Mouse (Mus musculus): ENCODE results near the gene Nup210. TPM values are rescaled to one million over a fixed set of nuclear protein-coding genes. Genes with fewer than 3 reads are reported as not detected.

Nup210 gene
- 20.2 and 24.0 TPM in 2 replicates for polyA plus RNA-seq (2012; rRNA removed)

DNA sequence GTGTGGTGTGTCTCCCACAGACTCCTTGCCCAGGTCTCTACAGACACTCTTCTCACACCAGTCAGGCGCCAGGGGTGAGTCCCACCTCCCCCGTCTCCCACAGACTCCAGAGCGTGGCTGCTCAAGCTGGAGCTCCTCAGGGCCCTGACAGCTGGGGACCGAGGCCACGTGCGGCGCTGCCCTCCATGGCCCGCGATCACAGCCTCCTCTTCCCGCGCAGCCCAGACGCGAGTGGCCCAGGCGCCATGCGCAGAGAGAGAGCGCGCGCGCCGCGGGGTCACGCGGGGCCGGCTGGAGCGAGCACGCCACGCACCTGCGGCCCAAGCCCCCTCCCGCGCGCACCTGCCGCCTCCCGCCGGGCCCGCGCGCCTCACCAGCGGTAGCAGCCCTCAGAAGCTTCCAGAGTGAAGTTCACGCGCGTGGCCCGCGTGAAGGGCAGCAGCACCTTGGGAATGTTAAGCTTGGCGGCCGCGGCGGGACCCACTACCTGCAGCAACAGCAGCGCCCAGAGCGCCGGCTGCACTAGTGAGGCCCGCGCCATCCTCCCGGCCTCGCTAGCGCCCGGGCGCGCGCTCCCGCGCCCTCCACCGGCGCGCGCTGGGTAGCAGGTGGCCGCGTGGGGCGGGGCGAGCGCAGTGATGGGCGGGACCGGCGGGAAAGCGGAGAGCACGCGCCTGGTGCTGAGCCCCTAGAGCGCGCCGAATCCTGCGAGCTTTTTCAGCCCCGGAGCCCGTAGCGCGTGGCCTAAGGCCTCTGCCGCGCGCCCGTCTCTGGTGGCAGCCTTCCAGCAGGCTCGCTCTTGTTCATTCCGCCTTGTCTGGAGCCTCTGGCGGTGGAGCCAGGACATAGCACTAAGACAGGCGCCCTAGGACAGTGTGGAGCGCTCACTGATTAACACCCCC is at the start of gene Nup210:
Gene Nup210 (minus strand): TSS at position 586 of the 902 bp plus-strand sequence.

GRCm38 (mm10) chr6:91156554-91157236 is 40.1 kb upstream of the Nup210 start, which contains the start of gene Hdac11:
Gene Hdac11, plus strand, starts transcription at chr6:91156665.

GRCm38 (mm10) chr6:90988648-90989317 is 127.8 kb downstream of the Nup210 start, which contains the start of gene Iqsec1:
Gene Iqsec1, minus strand, starts transcription at chr6:90988685.

Other genes with a start within 250 kb of the Nup210 start
- 52.5 and 61.5 TPM in 2 replicates for gene Iqsec1, start 128.1 kb downstream of the Nup210 start, polyA plus RNA-seq (2012; rRNA removed)
- 63.8 and 71.4 TPM in 2 replicates for gene Hdac11, start 39.8 kb upstream of the Nup210 start, polyA plus RNA-seq (2012; rRNA removed)
- 34.6 and 90.1 TPM in 2 replicates for gene Fbln2, start 95.6 kb upstream of the Nup210 start, polyA plus RNA-seq (2012; rRNA removed)

Measured in central nervous system, embryonic 14 days (tissue).